Comparison of ENCODE assay signal across 8 mouse cellular contexts in the genomic region with DNA sequence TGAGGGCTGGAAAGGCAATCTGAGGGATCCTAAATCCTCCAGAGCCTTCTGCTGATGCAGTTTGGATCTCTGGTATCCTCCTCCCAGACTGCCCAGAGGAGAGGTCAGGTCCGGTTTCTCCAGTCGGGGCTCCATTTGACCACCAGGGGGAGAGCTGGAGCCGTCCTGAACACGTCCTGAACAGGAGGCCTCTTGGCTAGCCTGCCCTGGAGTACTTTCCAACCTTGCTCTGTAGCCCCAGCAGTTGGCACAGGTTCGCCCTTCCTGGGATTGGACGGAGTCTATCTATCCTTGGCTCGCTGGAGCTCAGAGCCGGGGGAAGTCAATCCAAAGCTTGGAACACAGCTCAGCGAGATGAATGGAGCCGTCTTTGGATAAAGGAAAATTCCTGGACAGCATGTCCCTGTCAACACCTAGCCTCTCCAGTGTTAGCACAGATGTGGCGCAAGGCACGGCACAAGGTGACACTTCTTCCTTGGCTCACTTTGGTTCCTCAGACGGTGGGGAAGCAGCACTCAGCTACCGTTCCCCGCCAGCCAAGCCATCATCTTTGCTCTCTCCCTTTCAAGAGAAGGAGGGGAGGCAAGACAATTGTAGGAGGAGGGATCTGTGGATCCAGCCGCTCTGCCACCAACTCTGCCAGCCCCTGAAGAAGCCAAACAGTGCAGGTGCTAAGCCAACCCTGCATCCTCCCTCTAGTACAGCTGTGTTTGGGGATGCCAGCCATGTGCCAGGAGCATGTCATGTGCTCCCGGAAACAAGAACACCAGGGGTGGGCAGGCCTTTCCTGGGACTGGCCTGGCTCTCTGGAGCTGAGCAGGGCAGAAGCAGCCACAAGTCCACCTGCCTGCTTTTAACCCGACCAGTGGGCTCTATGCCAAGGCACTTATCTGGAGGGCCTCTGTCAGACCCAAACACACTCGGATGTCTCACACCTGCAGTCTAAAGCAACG. TPM values are rescaled to one million over a fixed set of nuclear protein-coding genes. Genes with fewer than 3 reads are reported as not detected.
DNase-seq lines count a peak whose midpoint lies in the region; ATAC-seq and TF ChIP-seq lines count a peak whose summit lies in the region.

No protein-coding gene starts in this region.

- no peaks in the 10 kb centered on the region for H3K4me1 ChIP-seq in embryonic facial prominence, embryonic 11.5 days (ENCODE audit: control insufficient read depth, insufficient read depth, low read length)
- H3K4me1 ChIP-seq in heart, embryonic 10.5 days = peaks cover 20% of the 10 kb centered on the region
- no peaks in the 10 kb centered on the region for H3K4me1 ChIP-seq in liver, adult 2 months (ENCODE audit: control insufficient read depth, insufficient read depth, low read length)

- no peaks in the 10 kb centered on the region for H3K27me3 ChIP-seq in embryonic facial prominence, embryonic 11.5 days (ENCODE audit: control insufficient read depth, insufficient read depth, low read length)
- no peaks in the 10 kb centered on the region for H3K27me3 ChIP-seq in heart, embryonic 10.5 days (ENCODE audit: insufficient read depth, poor library complexity, severe bottlenecking)
- no peaks in the 10 kb centered on the region for H3K27me3 ChIP-seq in liver, adult 2 months (ENCODE audit: control insufficient read depth, insufficient read depth, low read length)

- H3K36me3 ChIP-seq in embryonic facial prominence, embryonic 11.5 days (replicated peaks; ENCODE audit: control insufficient read depth, insufficient read depth, low read depth, low read length) = no peaks in the 10 kb centered on the region
- H3K36me3 ChIP-seq in heart, embryonic 10.5 days = peaks cover 32% of the 10 kb centered on the region
- no peaks in the 10 kb centered on the region for H3K36me3 ChIP-seq in liver, adult 2 months (ENCODE audit: control insufficient read depth, insufficient read depth, low read length)

- H3K9ac ChIP-seq in embryonic facial prominence, embryonic 11.5 days (replicated peaks; ENCODE audit: low read length) = no peak overlapping the region
- no peak overlapping the region for H3K9ac ChIP-seq in liver, adult 2 months (ENCODE audit: low read depth, low read length)

- H3K9me3 ChIP-seq in embryonic facial prominence, embryonic 11.5 days (replicated peaks; ENCODE audit: control insufficient read depth, low read length) = no peaks in the 10 kb centered on the region
- H3K9me3 ChIP-seq in heart, embryonic 10.5 days = no peaks in the 10 kb centered on the region

- ATAC-seq in embryonic facial prominence, embryonic 11.5 days (replicated peaks; ENCODE audit: insufficient number of reproducible peaks, low FRiP score, low TSS enrichment, low read depth) = peak; percentile 58; the same call in 1 of the 2 replicates
- peak; percentile 81 for ATAC-seq in monocyte, adult 5-6 weeks (replicated peaks; ENCODE audit: insufficient number of reproducible peaks, low FRiP score, low TSS enrichment, poor library complexity, severe bottlenecking)

- H3K27ac ChIP-seq in embryonic facial prominence, embryonic 11.5 days (replicated peaks; ENCODE audit: low read depth, low read length) = no peak overlapping the region
- H3K27ac ChIP-seq in heart, embryonic 10.5 days = peak overlapping the region; percentile 70
- no peak overlapping the region for H3K27ac ChIP-seq in liver, adult 2 months (replicated peaks; ENCODE audit: insufficient read depth, low read depth, low read length)

- H3K4me3 ChIP-seq in embryonic facial prominence, embryonic 11.5 days (ENCODE audit: low read depth, low read length) = no peak overlapping the region
- H3K4me3 ChIP-seq in heart, embryonic 10.5 days = no peak overlapping the region
- H3K4me3 ChIP-seq in liver, adult 2 months (ENCODE audit: insufficient read depth, low read depth, low read length) = no peak overlapping the region

- no peak for TF ChIP-seq POLR2A in liver, adult 2 months (IDR thresholded peaks at IDR 0.05; ENCODE audit: extremely low read depth, insufficient read depth, low read length)

- H3K4me2 ChIP-seq in embryonic facial prominence, embryonic 11.5 days (ENCODE audit: low read depth, low read length) = no peak overlapping the region

- 59% methylated on average over 20 of the region's 20 CpGs for WGBS in embryonic facial prominence, embryonic 11.5 days
- WGBS in heart, embryonic 10.5 days = 31% methylated on average over 20 of the region's 20 CpGs
- 23% methylated on average over 20 of the region's 20 CpGs for WGBS in liver, adult 2 months

- peak; percentile 59 for DNase-seq in 3134 (ENCODE audit: extremely low read depth, insufficient read length, low spot score)
- DNase-seq in adrenal gland, adult 2 months = peak; percentile 88
- DNase-seq in embryonic facial prominence, embryonic 11.5 days (ENCODE audit: low spot score) = peak; percentile 88
- peak; percentile 89 for DNase-seq in heart, embryonic 10.5 days (ENCODE audit: low spot score)
- DNase-seq in kidney, adult 9 months = peak; percentile 90
- peak; percentile 94 for DNase-seq in liver, adult 2 months (ENCODE audit: extremely low read depth, low read depth, low spot score)
- DNase-seq in spleen, postnatal 14 days (ENCODE audit: low spot score in 2 of 2) = peak; percentile 46 to 68

- H3K79me2 ChIP-seq in liver, adult 2 months (ENCODE audit: control insufficient read depth, insufficient read depth, low read length) = no peaks in the 10 kb centered on the region

- peak; percentile 95 for TF ChIP-seq CTCF in liver, adult 2 months (IDR thresholded peaks at IDR 0.05; ENCODE audit: low read depth, low read length)

RNA-seq across cellular contexts. Expression of a gene that starts 21.0 kb away (rescaled TPM):
- total RNA-seq in adrenal gland, adult 2 months (2021) = 100 to 1,000 TPM; 381 to 501 TPM
- 425 and 428 TPM in 2 replicates for polyA plus RNA-seq in adrenal gland, adult 2 months (2012; rRNA removed)
- 1,873 and 2,043 TPM in 2 replicates for polyA plus RNA-seq in embryonic facial prominence, embryonic 11.5 days (2014; fragmentation: Nextera tagmentation; extraction: Ambion mirVana)
- polyA plus RNA-seq in heart, embryonic 10.5 days (2016; fragmentation: Nextera tagmentation; extraction: Ambion mirVana) = 3,222 and 3,587 TPM in 2 replicates
- 386 and 392 TPM in 2 replicates for total RNA-seq in liver, adult 2 months (2014; rRNA removed)
- polyA plus RNA-seq in liver, adult 2 months (2012; rRNA removed) = 283 and 350 TPM in 2 replicates
- 240 to 351 TPM (median 288 TPM) in 3 replicates for total RNA-seq in monocyte, adult 5-6 weeks (2017)

RNA-seq across cellular contexts. Expression of a gene that starts 23.9 kb away (rescaled TPM):
- total RNA-seq in adrenal gland, adult 2 months (2021) = 100 to 1,000 TPM; 104 to 105 TPM
- polyA plus RNA-seq in adrenal gland, adult 2 months (2012; rRNA removed) = 81.0 and 112 TPM in 2 replicates
- 22.9 and 28.7 TPM in 2 replicates for polyA plus RNA-seq in embryonic facial prominence, embryonic 11.5 days (2014; fragmentation: Nextera tagmentation; extraction: Ambion mirVana)
- polyA plus RNA-seq in heart, embryonic 10.5 days (2016; fragmentation: Nextera tagmentation; extraction: Ambion mirVana) = 27.6 and 31.6 TPM in 2 replicates
- total RNA-seq in liver, adult 2 months (2014; rRNA removed) = 10.0 and 10.7 TPM in 2 replicates
- 5.8 and 8.8 TPM in 2 replicates for polyA plus RNA-seq in liver, adult 2 months (2012; rRNA removed)
- total RNA-seq in monocyte, adult 5-6 weeks (2017) = 11.1 to 34.3 TPM (median 14.5 TPM) in 3 replicates

RNA-seq across cellular contexts. Expression of a gene that starts 56.4 kb away (rescaled TPM):
- total RNA-seq in adrenal gland, adult 2 months (2021) = 1 to 10 TPM in 1 of 2 experiments, under 1 TPM in 1; 0.31 to 2.5 TPM
- polyA plus RNA-seq in adrenal gland, adult 2 months (2012; rRNA removed) = not detected in 2 replicates
- 0.18 TPM in 1 of 2 replicates, not detected in the other for polyA plus RNA-seq in embryonic facial prominence, embryonic 11.5 days (2014; fragmentation: Nextera tagmentation; extraction: Ambion mirVana)
- polyA plus RNA-seq in heart, embryonic 10.5 days (2016; fragmentation: Nextera tagmentation; extraction: Ambion mirVana) = not detected in 2 replicates
- total RNA-seq in liver, adult 2 months (2014; rRNA removed) = not detected in 2 replicates
- polyA plus RNA-seq in liver, adult 2 months (2012; rRNA removed) = not detected in 2 replicates
- total RNA-seq in monocyte, adult 5-6 weeks (2017) = not detected in 3 replicates
